Mouse (Mus musculus) G1E (cell line): ENCODE results near the gene Swsap1. TPM values are rescaled to one million over a fixed set of nuclear protein-coding genes. Genes with fewer than 3 reads are reported as not detected.
A peak's percentile ranks its signal among the peaks of the same experiment; 100 is the strongest.

Experiments
- ATAC-seq: 2 replicates; pipeline ENCODE4 v1.8.0; 2016; ENCODE audit warnings: mild to moderate bottlenecking; ENCODE audit not compliant: insufficient number of reproducible peaks, poor library complexity, low FRiP score, severe bottlenecking; ENCODE audit errors: extremely low read depth
- DNase-seq: peaks from one replicate; pipeline ENCODE4 v3.0.0; 2012; ENCODE audit warnings: low spot score
- H3K27me3 ChIP-seq: 2 replicates; pipeline ENCODE4 v1.6.1; 2012; ENCODE audit warnings: mild to moderate bottlenecking, low read length, inconsistent platforms; ENCODE audit not compliant: insufficient read depth
- H3K36me3 ChIP-seq: replicated peaks from 2 replicates; pipeline ENCODE3; 2012; ENCODE audit warnings: mild to moderate bottlenecking, inconsistent platforms
- H3K4me1 ChIP-seq: 2 replicates; pipeline ENCODE4 v1.6.1; 2012; ENCODE audit warnings: low read depth, low read length, inconsistent platforms, mixed read lengths; ENCODE audit not compliant: insufficient read depth
- H3K4me3 ChIP-seq: 2 replicates; pipeline ENCODE4 v1.5.1; 2012; ENCODE audit warnings: low read depth, mild to moderate bottlenecking, inconsistent platforms, low read length, moderate library complexity, mixed read lengths
- H3K9me3 ChIP-seq: replicated peaks from 2 replicates; pipeline ENCODE4 v1.6.1; 2012; ENCODE audit warnings: inconsistent platforms
- CTCF ChIP-seq: IDR thresholded peaks from 2 replicates; pipeline ENCODE4 v1.5.1; 2012; ENCODE audit warnings: low read depth, low read length, inconsistent platforms, mixed read lengths
- GATA1 ChIP-seq: IDR thresholded peaks from 2 replicates; pipeline ENCODE4 v1.6.1; 2012; ENCODE audit warnings: borderline replicate concordance, low read length, inconsistent platforms, mixed read lengths
- GATA2 ChIP-seq: IDR thresholded peaks from 2 replicates; pipeline ENCODE4 v1.6.1; 2012; ENCODE audit warnings: low read depth, low read length, inconsistent platforms, borderline replicate concordance
- POLR2AphosphoS5 ChIP-seq: IDR thresholded peaks from 2 replicates; pipeline ENCODE4 v1.6.1; 2012; ENCODE audit warnings: low read depth, low read length, inconsistent platforms; ENCODE audit not compliant: insufficient replicate concordance
- TAL1 ChIP-seq: conservative IDR thresholded peaks from 2 replicates; pipeline ENCODE4 v1.6.1; 2012; ENCODE audit warnings: low read depth, low read length, inconsistent platforms, mixed read lengths
- polyA plus RNA-seq: library from polyadenylated mRNA; stranded (reverse); fragments of >175 nt; gene quantifications from 2 replicates; pipeline ENCODE4 v1.2.3, GENCODE M21; 2012
- total RNA-seq, 2 experiments: library from RNA; stranded (forward) in 1 of 2; stranded (reverse) in 1 of 2; fragments of 200-1000 nt in 1 of 2; fragments of >200 nt in 1 of 2; fragmentation: Nextera tagmentation in 1 of 2; gene quantifications; 2 replicates each; pipeline ENCODE4 v1.2.3; 2014 to 2017

The Swsap1 gene
- total and polyA plus RNA-seq, 3 experiments: 10.9 to 12.6 (median 11.8) TPM

GRCm38 (mm10) chr9:21969304-21969703 lies 13.7 kb downstream of the Swsap1 start:
- ATAC-seq: no peak
- H3K27me3 ChIP-seq: peaks cover 15% of the 10 kb centered on the region

GRCm38 (mm10) chr9:21976626-21977175 lies 21.1 kb downstream of the Swsap1 start:
- Histone ChIP-seq H3K4me3 (no peak overlapping the region), H3K9me3 (no peaks in the 10 kb centered on the region), H3K4me1 (no peaks in the 10 kb centered on the region; the same call in 1 of the 2 replicates), H3K36me3 (no peaks in the 10 kb centered on the region), H3K27me3 (peaks cover 28% of the 10 kb centered on the region)
- DNase-seq (no peak), ATAC-seq (no peak)
- TF ChIP-seq POLR2AphosphoS5: no peak

More at GRCm38 (mm10) chr9:21969304-21969703, 13.7 kb downstream of the Swsap1 start:
- Histone ChIP-seq H3K4me3 (no peak overlapping the region), H3K9me3 (no peaks in the 10 kb centered on the region), H3K36me3 (no peaks in the 10 kb centered on the region), H3K4me1 (peaks cover 8% of the 10 kb centered on the region; the same call in 1 of the 2 replicates)
- DNase-seq: no peak
- TF ChIP-seq GATA2 (no peak), TAL1 (no peak), POLR2AphosphoS5 (no peak), GATA1 (no peak), CTCF (no peak)

- H3K9me3 ChIP-seq: no peaks in the 10 kb centered on the region
- H3K4me3 ChIP-seq: no peak overlapping the region
- no peaks in the 10 kb centered on the region for H3K36me3 ChIP-seq
- TF ChIP-seq GATA1: no peak
- TF ChIP-seq CTCF: no peak
- TF ChIP-seq GATA2: no peak
- TF ChIP-seq TAL1: no peak
- TF ChIP-seq POLR2AphosphoS5: no peak
- peaks cover 23% of the 10 kb centered on the region; the same call in 1 of the 2 replicates for H3K27me3 ChIP-seq
- H3K4me1 ChIP-seq: no peaks in the 10 kb centered on the region; the same call in 1 of the 2 replicates
- ATAC-seq: no peak
- no peak for DNase-seq
Observed at GRCm38 (mm10) chr9:21977331-21977730, 21.8 kb downstream of the Swsap1 start.

GRCm38 (mm10) chr9:21977972-21978371 lies 22.4 kb downstream of the Swsap1 start:
- H3K4me3 ChIP-seq: no peak overlapping the region
- ATAC-seq: no peak
- no peak for TF ChIP-seq POLR2AphosphoS5
- TF ChIP-seq CTCF: peak; percentile 79
- no peaks in the 10 kb centered on the region; the same call in 1 of the 2 replicates for H3K4me1 ChIP-seq
- peaks cover 26% of the 10 kb centered on the region for H3K27me3 ChIP-seq
- no peaks in the 10 kb centered on the region for H3K36me3 ChIP-seq
- H3K9me3 ChIP-seq: no peaks in the 10 kb centered on the region
- peak; percentile 43 for DNase-seq

- no peaks in the 10 kb centered on the region; the same call in 1 of the 2 replicates for H3K4me1 ChIP-seq
- ATAC-seq (no peak), DNase-seq (no peak)
- H3K4me3 ChIP-seq: no peak overlapping the region
- TF ChIP-seq CTCF (no peak), GATA2 (no peak), GATA1 (no peak), TAL1 (no peak)
- no peaks in the 10 kb centered on the region for H3K9me3 ChIP-seq
- H3K36me3 ChIP-seq: no peaks in the 10 kb centered on the region
- peaks cover 29% of the 10 kb centered on the region for H3K27me3 ChIP-seq
Observed at GRCm38 (mm10) chr9:21978398-21979128, 23.0 kb downstream of the Swsap1 start.

GRCm38 (mm10) chr9:21983911-21984310 lies 28.4 kb downstream of the Swsap1 start:
- no peak for ATAC-seq
- no peak for DNase-seq
- no peak overlapping the region for H3K4me3 ChIP-seq
- no peaks in the 10 kb centered on the region; the same call in 1 of the 2 replicates for H3K4me1 ChIP-seq
- H3K27me3 ChIP-seq: peaks cover 56% of the 10 kb centered on the region
- H3K36me3 ChIP-seq: no peaks in the 10 kb centered on the region
- no peaks in the 10 kb centered on the region for H3K9me3 ChIP-seq
- no peak for TF ChIP-seq TAL1
- TF ChIP-seq GATA1: no peak
- no peak for TF ChIP-seq POLR2AphosphoS5
- no peak for TF ChIP-seq CTCF
- no peak for TF ChIP-seq GATA2
